Mouse (Mus musculus): ENCODE results near the gene Crmp1. TPM values are rescaled to one million over a fixed set of nuclear protein-coding genes. Genes with fewer than 3 reads are reported as not detected.
A peak's percentile ranks its signal among the peaks of the same experiment; 100 is the strongest.

The Crmp1 gene
- polyA plus RNA-seq, 1 experiment: 0.05 TPM

DNA sequence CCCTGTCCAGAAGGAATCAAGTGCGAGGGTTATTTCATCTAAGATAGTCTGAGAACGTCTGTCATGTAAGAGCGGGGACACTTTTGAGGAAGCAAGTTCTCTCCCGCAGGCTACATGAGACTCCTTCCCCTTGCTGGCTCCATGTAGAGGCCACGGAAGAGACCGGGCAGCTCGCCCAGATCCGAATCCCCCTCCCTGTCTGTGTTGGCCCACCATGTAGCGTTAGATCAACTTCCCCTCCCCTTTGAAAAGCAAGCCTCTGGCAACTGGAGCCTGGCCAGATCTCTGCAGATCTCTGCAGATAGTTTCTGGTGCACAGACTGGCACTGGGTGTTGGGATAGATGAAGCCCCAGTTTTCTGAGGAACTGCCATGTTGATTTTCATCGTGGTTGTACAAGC, 55.0 kb downstream of the Crmp1 start:
- Histone ChIP-seq H3K27me3 (ENCODE audit: control insufficient read depth, insufficient read depth, insufficient read length) (peaks cover 5% of the 10 kb centered on the region), H3K79me3 (ENCODE audit: low read depth) (no peaks in the 10 kb centered on the region), H3K79me2 (ENCODE audit: control insufficient read depth, insufficient read depth) (no peaks in the 10 kb centered on the region), H3K36me3 (ENCODE audit: control insufficient read depth, insufficient read depth) (no peaks in the 10 kb centered on the region), H3ac (ENCODE audit: control insufficient read depth, insufficient read length, low read depth) (no peak overlapping the region), H3K4me3 (ENCODE audit: insufficient read depth, poor library complexity, severe bottlenecking) (no peak overlapping the region)
- no peak for TF ChIP-seq FOSL1 (IDR thresholded peaks at IDR 0.05; ENCODE audit: insufficient read depth, low read length, poor library complexity, severe bottlenecking)
- no peak for TF ChIP-seq CTCF (IDR thresholded peaks at IDR 0.05; ENCODE audit: control insufficient read depth, insufficient read depth, insufficient read length)
- no peak for TF ChIP-seq CEBPB (IDR thresholded peaks at IDR 0.05; ENCODE audit: low read depth)
- TF ChIP-seq MYOD1 (IDR thresholded peaks at IDR 0.05; ENCODE audit: control insufficient read depth, insufficient read length, low read depth): no peak
- TF ChIP-seq MAX (IDR thresholded peaks at IDR 0.05): no peak
- no peak for TF ChIP-seq USF1 (IDR thresholded peaks at IDR 0.05; ENCODE audit: low read depth)
- no peak for TF ChIP-seq MYOG (IDR thresholded peaks at IDR 0.05; ENCODE audit: control insufficient read depth, extremely low read depth, insufficient read length)

DNA sequence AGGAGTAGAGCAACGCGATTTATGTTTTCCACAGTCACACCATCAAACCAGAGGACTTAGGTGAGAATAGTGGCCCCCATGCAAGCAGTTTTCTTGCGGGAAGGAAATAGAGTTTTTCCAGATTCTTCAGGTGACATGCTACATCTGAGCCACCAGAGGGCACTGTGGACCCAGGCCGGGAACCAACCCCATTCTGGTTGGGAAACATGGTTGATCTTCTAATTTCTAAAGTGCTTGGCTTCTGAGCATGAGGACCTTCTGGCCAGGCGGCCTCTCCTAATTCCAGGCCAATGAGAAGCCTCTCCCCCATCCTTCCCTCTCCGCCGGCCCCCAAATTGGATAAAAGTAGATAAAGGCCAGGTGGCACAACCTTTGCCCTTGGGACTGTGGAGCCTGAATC, 56.6 kb downstream of the Crmp1 start:
- no peaks in the 10 kb centered on the region for H3K79me2 ChIP-seq (ENCODE audit: control insufficient read depth, insufficient read depth)

DNA sequence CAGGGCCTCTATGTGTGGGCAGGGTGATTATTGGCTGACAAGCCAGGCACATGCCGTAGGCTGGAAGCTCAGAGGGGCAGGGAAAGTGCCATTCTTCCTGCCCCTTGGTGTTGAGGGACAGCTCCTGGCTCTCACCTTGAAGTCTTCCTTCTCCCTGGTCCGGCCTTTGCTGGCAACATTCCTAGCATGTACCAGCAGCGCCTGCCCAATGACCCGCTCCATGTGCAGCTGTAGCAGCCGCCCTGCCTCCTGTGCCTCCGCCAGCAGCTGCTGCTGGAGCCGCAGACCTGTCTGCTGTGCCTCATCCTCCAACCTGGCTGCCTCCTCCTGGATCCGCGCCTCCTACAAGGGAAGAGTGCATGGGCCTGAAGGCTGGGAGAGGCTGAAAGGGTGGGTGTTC, 68.3 kb downstream of the Crmp1 start:
- no peaks in the 10 kb centered on the region for H3K79me3 ChIP-seq (ENCODE audit: low read depth)
- no peaks in the 10 kb centered on the region for H3K36me3 ChIP-seq (ENCODE audit: control insufficient read depth, insufficient read depth)
- H3K79me2 ChIP-seq (ENCODE audit: control insufficient read depth, insufficient read depth): no peaks in the 10 kb centered on the region
- H3K4me3 ChIP-seq (ENCODE audit: insufficient read depth, poor library complexity, severe bottlenecking): no peak overlapping the region
- no peaks in the 10 kb centered on the region for H3K27me3 ChIP-seq (ENCODE audit: control insufficient read depth, insufficient read depth, insufficient read length)
- no peak overlapping the region for H3ac ChIP-seq (ENCODE audit: control insufficient read depth, insufficient read length, low read depth)
- TF ChIP-seq MAX (IDR thresholded peaks at IDR 0.05): no peak
- TF ChIP-seq FOSL1 (IDR thresholded peaks at IDR 0.05; ENCODE audit: insufficient read depth, low read length, poor library complexity, severe bottlenecking): no peak
- TF ChIP-seq MYOD1 (IDR thresholded peaks at IDR 0.05; ENCODE audit: control insufficient read depth, insufficient read length, low read depth): no peak
- TF ChIP-seq CEBPB (IDR thresholded peaks at IDR 0.05; ENCODE audit: low read depth): no peak
- TF ChIP-seq CTCF (IDR thresholded peaks at IDR 0.05; ENCODE audit: control insufficient read depth, insufficient read depth, insufficient read length): no peak

More for the DNA sequence above, 56.6 kb downstream of the Crmp1 start:
- no peak overlapping the region for H3ac ChIP-seq (ENCODE audit: control insufficient read depth, insufficient read length, low read depth)
- no peaks in the 10 kb centered on the region for H3K36me3 ChIP-seq (ENCODE audit: control insufficient read depth, insufficient read depth)
- H3K4me3 ChIP-seq (ENCODE audit: insufficient read depth, poor library complexity, severe bottlenecking): no peak overlapping the region
- no peaks in the 10 kb centered on the region for H3K79me3 ChIP-seq (ENCODE audit: low read depth)
- TF ChIP-seq MYOG (IDR thresholded peaks at IDR 0.05; ENCODE audit: control insufficient read depth, extremely low read depth, insufficient read length) (no peak), MYOD1 (IDR thresholded peaks at IDR 0.05; ENCODE audit: control insufficient read depth, insufficient read length, low read depth) (no peak), CTCF (IDR thresholded peaks at IDR 0.05; ENCODE audit: control insufficient read depth, insufficient read depth, insufficient read length) (peak; percentile 54)
- H3K27me3 ChIP-seq (ENCODE audit: control insufficient read depth, insufficient read depth, insufficient read length): peaks cover 5% of the 10 kb centered on the region

DNA sequence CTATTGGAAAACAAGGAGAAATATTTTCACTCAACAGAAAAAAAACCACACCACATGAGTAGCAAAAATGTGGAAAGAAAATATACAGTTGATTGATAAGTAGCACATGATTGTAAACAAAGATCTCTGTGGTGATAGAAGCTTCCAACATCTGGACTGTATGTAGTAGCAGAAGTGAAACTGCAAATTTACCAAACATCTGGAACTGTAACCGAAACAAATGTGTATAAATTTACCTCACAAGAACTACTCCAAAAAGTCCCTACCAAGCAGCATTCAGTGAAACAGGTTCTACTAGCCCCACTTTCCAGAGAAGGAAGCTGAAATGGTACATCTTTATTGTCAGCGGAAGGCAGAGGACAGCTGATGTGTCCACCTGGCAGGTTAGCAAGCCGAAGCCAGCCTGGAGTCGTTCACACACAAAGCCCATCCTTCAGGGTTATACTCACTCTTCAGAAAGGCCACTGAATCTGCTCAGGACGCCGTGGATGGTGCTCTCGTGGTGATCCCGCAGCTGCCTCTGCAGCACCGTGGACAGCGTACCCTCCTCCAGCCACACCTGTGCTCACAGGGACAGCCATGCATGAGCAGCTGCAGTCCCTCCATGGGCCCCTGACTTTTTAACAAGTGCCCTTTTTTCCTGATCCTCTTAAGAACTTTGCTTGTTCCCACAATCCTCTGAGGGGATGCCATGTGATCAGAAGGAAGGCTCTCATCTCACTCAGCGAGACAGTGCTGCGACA, 71.4 kb downstream of the Crmp1 start:
- Histone ChIP-seq H3K4me3 (ENCODE audit: insufficient read depth, poor library complexity, severe bottlenecking) (no peak overlapping the region), H3ac (ENCODE audit: control insufficient read depth, insufficient read length, low read depth) (no peak overlapping the region), H3K36me3 (ENCODE audit: control insufficient read depth, insufficient read depth) (no peaks in the 10 kb centered on the region), H3K27me3 (ENCODE audit: control insufficient read depth, insufficient read depth, insufficient read length) (no peaks in the 10 kb centered on the region), H3K79me3 (ENCODE audit: low read depth) (no peaks in the 10 kb centered on the region), H3K79me2 (ENCODE audit: control insufficient read depth, insufficient read depth) (no peaks in the 10 kb centered on the region)
- TF ChIP-seq CEBPB (IDR thresholded peaks at IDR 0.05; ENCODE audit: low read depth): no peak
- no peak for TF ChIP-seq CTCF (IDR thresholded peaks at IDR 0.05; ENCODE audit: control insufficient read depth, insufficient read depth, insufficient read length)

DNA sequence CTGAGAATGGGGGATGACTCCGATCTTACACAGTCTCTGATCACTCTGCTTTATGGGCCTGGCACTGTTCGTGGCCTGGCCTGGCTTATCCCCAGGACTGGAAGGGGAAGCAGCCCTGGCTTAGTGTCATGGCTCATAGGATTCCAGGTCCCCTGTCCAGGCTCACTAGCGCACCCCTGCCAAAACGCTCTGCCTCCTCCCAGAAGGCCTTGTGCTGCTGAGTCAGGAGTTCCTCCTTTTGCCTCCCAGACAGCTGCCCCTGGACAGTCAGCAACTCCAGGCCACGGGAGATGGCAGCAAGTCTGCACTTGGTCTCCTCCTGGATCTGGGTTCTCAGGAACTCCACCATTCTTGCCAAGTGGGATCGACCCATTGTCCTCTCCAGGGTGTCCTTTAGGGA, 77.0 kb downstream of the Crmp1 start:
- no peaks in the 10 kb centered on the region for H3K27me3 ChIP-seq (ENCODE audit: control insufficient read depth, insufficient read depth, insufficient read length)
- no peak for TF ChIP-seq CEBPB (IDR thresholded peaks at IDR 0.05; ENCODE audit: low read depth)
- TF ChIP-seq CTCF (IDR thresholded peaks at IDR 0.05; ENCODE audit: control insufficient read depth, insufficient read depth, insufficient read length): no peak
- TF ChIP-seq USF1 (IDR thresholded peaks at IDR 0.05; ENCODE audit: low read depth): no peak
- TF ChIP-seq FOSL1 (IDR thresholded peaks at IDR 0.05; ENCODE audit: insufficient read depth, low read length, poor library complexity, severe bottlenecking): no peak
- TF ChIP-seq MAX (IDR thresholded peaks at IDR 0.05): no peak
- TF ChIP-seq MYOD1 (IDR thresholded peaks at IDR 0.05; ENCODE audit: control insufficient read depth, insufficient read length, low read depth): no peak
- TF ChIP-seq MYOG (IDR thresholded peaks at IDR 0.05; ENCODE audit: control insufficient read depth, extremely low read depth, insufficient read length): no peak
- H3K36me3 ChIP-seq (ENCODE audit: control insufficient read depth, insufficient read depth): peaks cover 7% of the 10 kb centered on the region

DNA sequence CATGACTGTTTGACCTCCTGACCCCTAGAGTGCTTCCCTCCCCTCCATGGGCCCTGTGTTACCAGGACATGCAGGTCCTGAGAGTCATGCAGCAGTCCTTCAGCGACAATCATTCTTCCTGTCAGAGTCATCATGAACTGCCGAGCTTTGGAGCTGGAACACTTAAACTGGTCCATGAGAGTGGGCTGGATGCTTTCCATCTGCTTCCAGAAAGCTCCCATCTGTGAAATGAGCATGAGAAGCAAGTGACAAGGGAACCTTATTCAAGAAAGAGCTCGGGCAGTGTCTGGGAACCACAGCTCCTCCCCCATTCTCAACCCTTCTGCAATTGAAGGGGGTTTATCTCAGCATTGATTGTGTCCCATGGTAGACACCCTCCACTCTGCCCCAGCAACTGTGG, 78.4 kb downstream of the Crmp1 start:
- TF ChIP-seq FOSL1 (IDR thresholded peaks at IDR 0.05; ENCODE audit: insufficient read depth, low read length, poor library complexity, severe bottlenecking): no peak
- Histone ChIP-seq H3K36me3 (ENCODE audit: control insufficient read depth, insufficient read depth) (peaks cover 7% of the 10 kb centered on the region), H3K79me2 (ENCODE audit: control insufficient read depth, insufficient read depth) (no peaks in the 10 kb centered on the region), H3K4me3 (ENCODE audit: insufficient read depth, poor library complexity, severe bottlenecking) (no peak overlapping the region), H3K79me3 (ENCODE audit: low read depth) (no peaks in the 10 kb centered on the region), H3K27me3 (ENCODE audit: control insufficient read depth, insufficient read depth, insufficient read length) (no peaks in the 10 kb centered on the region), H3ac (ENCODE audit: control insufficient read depth, insufficient read length, low read depth) (no peak overlapping the region)

More for the DNA sequence above, 77.0 kb downstream of the Crmp1 start:
- Histone ChIP-seq H3K79me3 (ENCODE audit: low read depth) (no peaks in the 10 kb centered on the region), H3K4me3 (ENCODE audit: insufficient read depth, poor library complexity, severe bottlenecking) (no peak overlapping the region), H3K79me2 (ENCODE audit: control insufficient read depth, insufficient read depth) (no peaks in the 10 kb centered on the region), H3ac (ENCODE audit: control insufficient read depth, insufficient read length, low read depth) (no peak overlapping the region)
